Mouse (Mus musculus) megakaryocyte, embryonic 14.5 days (primary cell): ENCODE measurements around the gene Gm6034.
"Not testable (repeated sequence)": the region's sequence is repeated elsewhere in the genome, so short reads cannot be mapped to it uniquely, and the experiment has no call there.

Source experiments
- FLI1 ChIP-seq: IDR thresholded peaks from 2 replicates; pipeline ENCODE4 v1.6.1; 2012; ENCODE audit warnings: low read length, inconsistent platforms, mixed read lengths
- GATA1 ChIP-seq: IDR thresholded peaks from 3 replicates; pipeline ENCODE4 v1.6.1; 2012; ENCODE audit warnings: mixed read lengths, low read length, inconsistent platforms, borderline replicate concordance

- TF ChIP-seq FLI1, GATA1: not testable (repeated sequence)
These were observed 15.2 kb downstream of the Gm6034 start for GRCm38 (mm10) chr17:36057927-36058326.
